Mouse (Mus musculus): ENCODE results near the gene Cobll1. TPM values are rescaled to one million over a fixed set of nuclear protein-coding genes. Genes with fewer than 3 reads are reported as not detected.

Gene Cobll1
- polyA plus RNA-seq, 1 experiment: 6.3 TPM

- Histone ChIP-seq H3K4me3 (replicated peaks; ENCODE audit: control insufficient read depth, low read depth, low read length) (no peak overlapping the region), H3K27ac (ENCODE audit: control insufficient read depth, insufficient read depth, low read depth, low read length, poor library complexity) (no peak overlapping the region), H3K4me1 (ENCODE audit: control insufficient read depth, insufficient read depth, low read length) (no peaks in the 10 kb centered on the region; the same call in 1 of the 2 replicates)
- WGBS: 68% methylated on average over 6 of the region's 6 CpGs
- no peak for TF ChIP-seq POLR2A (IDR thresholded peaks at IDR 0.05; ENCODE audit: borderline replicate concordance, control insufficient read depth, low read depth, low read length)
- no peak for TF ChIP-seq CTCF (IDR thresholded peaks at IDR 0.05; ENCODE audit: control insufficient read depth, insufficient read depth, low read length)
These were observed 134.6 kb downstream of the Cobll1 start for GRCm38 (mm10) chr2:65104569-65104968.

GRCm38 (mm10) chr2:65103801-65104200 lies 135.4 kb downstream of the Cobll1 start:
- TF ChIP-seq POLR2A (IDR thresholded peaks at IDR 0.05; ENCODE audit: borderline replicate concordance, control insufficient read depth, low read depth, low read length): no peak
- no peak for TF ChIP-seq CTCF (IDR thresholded peaks at IDR 0.05; ENCODE audit: control insufficient read depth, insufficient read depth, low read length)
- H3K4me1 ChIP-seq (ENCODE audit: control insufficient read depth, insufficient read depth, low read length): no peaks in the 10 kb centered on the region; the same call in 1 of the 2 replicates
- H3K4me3 ChIP-seq (replicated peaks; ENCODE audit: control insufficient read depth, low read depth, low read length): no peak overlapping the region
- H3K27ac ChIP-seq (ENCODE audit: control insufficient read depth, insufficient read depth, low read depth, low read length, poor library complexity): no peak overlapping the region
- WGBS: 72% methylated on average over 3 of the region's 3 CpGs

- H3K27ac ChIP-seq (ENCODE audit: control insufficient read depth, insufficient read depth, low read depth, low read length, poor library complexity): no peak overlapping the region
- no peak overlapping the region for H3K4me3 ChIP-seq (replicated peaks; ENCODE audit: control insufficient read depth, low read depth, low read length)
- no peak for TF ChIP-seq POLR2A (IDR thresholded peaks at IDR 0.05; ENCODE audit: borderline replicate concordance, control insufficient read depth, low read depth, low read length)
- no peaks in the 10 kb centered on the region; the same call in 1 of the 2 replicates for H3K4me1 ChIP-seq (ENCODE audit: control insufficient read depth, insufficient read depth, low read length)
- WGBS: 27% methylated on average over 2 of the region's 2 CpGs
These were observed 137.8 kb downstream of the Cobll1 start for GRCm38 (mm10) chr2:65101388-65101787.

- H3K4me1 ChIP-seq (ENCODE audit: control insufficient read depth, insufficient read depth, low read length): no peaks in the 10 kb centered on the region; the same call in 1 of the 2 replicates
- TF ChIP-seq POLR2A (IDR thresholded peaks at IDR 0.05; ENCODE audit: borderline replicate concordance, control insufficient read depth, low read depth, low read length) (no peak), CTCF (IDR thresholded peaks at IDR 0.05; ENCODE audit: control insufficient read depth, insufficient read depth, low read length) (no peak)
- no peak overlapping the region for H3K27ac ChIP-seq (ENCODE audit: control insufficient read depth, insufficient read depth, low read depth, low read length, poor library complexity)
- 90% methylated on average over 1 of the region's 1 CpGs for WGBS
- no peak overlapping the region for H3K4me3 ChIP-seq (replicated peaks; ENCODE audit: control insufficient read depth, low read depth, low read length)
These were observed 139.2 kb downstream of the Cobll1 start for GRCm38 (mm10) chr2:65100001-65100400.

- Histone ChIP-seq H3K4me3 (replicated peaks; ENCODE audit: control insufficient read depth, low read depth, low read length) (no peak overlapping the region), H3K4me1 (ENCODE audit: control insufficient read depth, insufficient read depth, low read length) (no peaks in the 10 kb centered on the region; the same call in 1 of the 2 replicates), H3K27ac (ENCODE audit: control insufficient read depth, insufficient read depth, low read depth, low read length, poor library complexity) (no peak overlapping the region)
- TF ChIP-seq CTCF (IDR thresholded peaks at IDR 0.05; ENCODE audit: control insufficient read depth, insufficient read depth, low read length) (no peak), POLR2A (IDR thresholded peaks at IDR 0.05; ENCODE audit: borderline replicate concordance, control insufficient read depth, low read depth, low read length) (no peak)
- WGBS: 80% methylated on average over 6 of the region's 6 CpGs
These were observed 143.6 kb downstream of the Cobll1 start for GRCm38 (mm10) chr2:65095571-65095970.

- Histone ChIP-seq H3K4me1 (ENCODE audit: control insufficient read depth, insufficient read depth, low read length) (no peaks in the 10 kb centered on the region; the same call in 1 of the 2 replicates), H3K4me3 (replicated peaks; ENCODE audit: control insufficient read depth, low read depth, low read length) (no peak overlapping the region), H3K27ac (ENCODE audit: control insufficient read depth, insufficient read depth, low read depth, low read length, poor library complexity) (no peak overlapping the region)
- no peak for TF ChIP-seq CTCF (IDR thresholded peaks at IDR 0.05; ENCODE audit: control insufficient read depth, insufficient read depth, low read length)
- TF ChIP-seq POLR2A (IDR thresholded peaks at IDR 0.05; ENCODE audit: borderline replicate concordance, control insufficient read depth, low read depth, low read length): no peak
- WGBS: 92% methylated on average over 2 of the region's 2 CpGs
These were observed 145.2 kb downstream of the Cobll1 start for GRCm38 (mm10) chr2:65093990-65094389.

GRCm38 (mm10) chr2:65090986-65091385 lies 148.2 kb downstream of the Cobll1 start:
- no peak overlapping the region for H3K27ac ChIP-seq (ENCODE audit: control insufficient read depth, insufficient read depth, low read depth, low read length, poor library complexity)
- no peak for TF ChIP-seq CTCF (IDR thresholded peaks at IDR 0.05; ENCODE audit: control insufficient read depth, insufficient read depth, low read length)
- TF ChIP-seq POLR2A (IDR thresholded peaks at IDR 0.05; ENCODE audit: borderline replicate concordance, control insufficient read depth, low read depth, low read length): no peak
- H3K4me3 ChIP-seq (replicated peaks; ENCODE audit: control insufficient read depth, low read depth, low read length): no peak overlapping the region
- H3K4me1 ChIP-seq (ENCODE audit: control insufficient read depth, insufficient read depth, low read length): no peaks in the 10 kb centered on the region; the same call in 1 of the 2 replicates
- WGBS: 50% methylated on average over 2 of the region's 2 CpGs

GRCm38 (mm10) chr2:65087197-65087596 lies 152.0 kb downstream of the Cobll1 start:
- WGBS: 68% methylated on average over 3 of the region's 3 CpGs

GRCm38 (mm10) chr2:65083411-65083810 lies 155.8 kb downstream of the Cobll1 start:
- TF ChIP-seq CTCF (IDR thresholded peaks at IDR 0.05; ENCODE audit: control insufficient read depth, insufficient read depth, low read length): no peak
- TF ChIP-seq POLR2A (IDR thresholded peaks at IDR 0.05; ENCODE audit: borderline replicate concordance, control insufficient read depth, low read depth, low read length): no peak
- Histone ChIP-seq H3K27ac (ENCODE audit: control insufficient read depth, insufficient read depth, low read depth, low read length, poor library complexity) (no peak overlapping the region), H3K4me1 (ENCODE audit: control insufficient read depth, insufficient read depth, low read length) (no peaks in the 10 kb centered on the region), H3K4me3 (replicated peaks; ENCODE audit: control insufficient read depth, low read depth, low read length) (no peak overlapping the region)

More at GRCm38 (mm10) chr2:65087197-65087596, 152.0 kb downstream of the Cobll1 start:
- Histone ChIP-seq H3K4me3 (replicated peaks; ENCODE audit: control insufficient read depth, low read depth, low read length) (no peak overlapping the region), H3K27ac (ENCODE audit: control insufficient read depth, insufficient read depth, low read depth, low read length, poor library complexity) (no peak overlapping the region), H3K4me1 (ENCODE audit: control insufficient read depth, insufficient read depth, low read length) (no peaks in the 10 kb centered on the region; the same call in 1 of the 2 replicates)
- TF ChIP-seq CTCF (IDR thresholded peaks at IDR 0.05; ENCODE audit: control insufficient read depth, insufficient read depth, low read length) (no peak), POLR2A (IDR thresholded peaks at IDR 0.05; ENCODE audit: borderline replicate concordance, control insufficient read depth, low read depth, low read length) (no peak)

Data from bone marrow, adult 2 months (tissue).